Mouse (Mus musculus): Measurements from ENCODE around the gene Xxylt1.
A peak's percentile ranks its signal among the peaks of the same experiment; 100 is the strongest.

Gene Xxylt1

GRCm38 (mm10) chr16:31081125-31081664 is at the start of gene Xxylt1:
Gene Xxylt1, minus strand, starts transcription at chr16:31081432.
- DNase-seq: peak; percentile 96 to 97

GRCm38 (mm10) chr16:31128116-31128515 is 46.9 kb upstream of the Xxylt1 start:
- DNase-seq: no peak

DNA sequence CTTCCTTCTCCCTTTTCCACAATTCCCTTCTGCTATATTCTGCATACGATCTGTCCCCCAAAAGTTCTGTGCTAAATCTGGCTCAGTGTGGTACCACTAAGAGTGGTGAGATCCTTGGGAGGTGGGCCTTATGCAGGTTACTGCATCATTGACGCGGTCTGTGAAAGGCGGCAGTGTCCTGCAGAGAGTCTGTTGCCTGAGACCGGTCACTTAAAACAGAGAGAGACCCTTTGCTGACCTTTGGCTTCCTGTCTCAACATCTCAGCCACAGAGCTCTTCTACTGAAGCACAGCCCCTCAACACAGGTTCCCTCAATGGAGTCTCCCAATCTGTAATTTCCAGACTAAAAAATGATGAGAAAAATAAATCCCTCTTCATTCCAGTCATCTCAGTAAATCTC is 43.8 kb upstream of the Xxylt1 start:
- DNase-seq: no peak

- no peak for DNase-seq
Measured at GRCm38 (mm10) chr16:31121612-31122011, 40.4 kb upstream of the Xxylt1 start.

- DNase-seq: no peak
Measured at GRCm38 (mm10) chr16:31113596-31113995, 32.4 kb upstream of the Xxylt1 start.

- no peak for DNase-seq
Measured at GRCm38 (mm10) chr16:31101352-31101751, 20.1 kb upstream of the Xxylt1 start.

DNA sequence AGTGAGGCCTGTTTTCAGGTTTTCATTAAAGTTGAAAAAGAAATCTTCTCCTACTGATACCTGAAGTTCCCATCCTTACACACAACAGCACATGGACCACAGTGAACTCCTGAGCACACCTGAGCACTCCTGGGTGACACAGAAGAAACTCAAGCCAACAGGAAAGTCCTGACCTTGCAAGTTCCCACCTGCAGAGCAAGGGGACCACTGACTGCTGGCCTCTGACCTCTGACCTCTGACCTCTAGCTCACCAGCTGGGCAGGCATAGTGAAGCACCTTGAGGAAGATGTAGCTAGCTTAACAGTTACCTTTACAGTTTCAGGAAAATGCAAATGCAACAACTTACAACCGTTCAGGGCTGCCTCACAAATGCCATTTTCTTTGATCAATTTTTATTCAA is 18.7 kb upstream of the Xxylt1 start:
- DNase-seq: no peak

GRCm38 (mm10) chr16:31094036-31094435 is 12.8 kb upstream of the Xxylt1 start:
- DNase-seq: no peak

GRCm38 (mm10) chr16:31093186-31093585 is 12.0 kb upstream of the Xxylt1 start:
- DNase-seq: no peak

- DNase-seq: no peak
Measured at GRCm38 (mm10) chr16:31081891-31082290, 659 bp upstream of the Xxylt1 start.

DNA sequence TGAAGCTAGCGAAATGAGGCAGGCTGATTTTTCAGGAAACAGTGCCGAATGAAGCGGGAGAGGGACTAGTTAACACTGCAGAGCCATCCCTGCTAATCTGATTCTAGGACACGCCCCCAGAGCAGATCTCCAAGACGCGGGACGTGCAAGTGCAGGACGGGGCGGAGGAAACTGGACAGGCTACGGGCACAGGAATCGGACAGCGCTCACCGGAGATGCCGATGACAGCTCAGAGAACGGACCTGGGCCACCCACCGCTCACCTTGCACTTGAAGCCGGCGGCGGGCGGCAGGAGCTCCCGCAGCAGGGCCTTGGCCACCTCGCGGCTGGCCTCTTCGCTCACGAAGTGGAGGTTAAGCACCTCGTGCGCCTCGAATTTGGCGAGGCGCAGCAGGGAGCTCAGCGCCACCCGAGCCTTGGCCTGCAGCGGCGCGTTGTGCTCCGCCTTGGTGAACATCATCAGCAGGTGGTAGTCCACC is 620 bp downstream of the Xxylt1 start:
- peak; percentile 64 to 67 for DNase-seq

- no peak for DNase-seq
Measured at GRCm38 (mm10) chr16:31077396-31077795, 3.8 kb downstream of the Xxylt1 start.

DNA sequence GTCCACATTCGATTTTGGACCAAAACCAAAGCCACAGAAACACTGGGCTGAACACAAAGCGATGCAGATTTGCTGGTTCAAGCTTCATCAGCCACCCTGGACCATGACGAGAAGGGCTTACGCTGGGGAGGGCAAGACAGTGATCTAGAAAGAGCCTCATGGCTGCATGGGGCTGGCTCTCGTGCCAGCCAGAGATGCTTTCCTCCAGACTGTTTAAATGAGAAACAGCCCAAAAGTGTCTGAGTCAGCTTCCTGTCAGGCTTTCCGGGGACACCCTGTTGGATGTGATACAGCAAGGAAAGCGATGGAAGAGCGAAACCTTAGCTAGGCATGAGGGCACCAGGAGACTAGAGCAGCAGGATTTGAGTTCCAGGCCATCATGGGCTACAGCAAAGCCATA is 4.8 kb downstream of the Xxylt1 start:
- DNase-seq: no peak

- no peak for DNase-seq
Measured at GRCm38 (mm10) chr16:31074324-31074908, 6.8 kb downstream of the Xxylt1 start.

- no peak for DNase-seq
Measured at GRCm38 (mm10) chr16:31071731-31072130, 9.5 kb downstream of the Xxylt1 start.

- peak; percentile 88 to 92 for DNase-seq
Measured at GRCm38 (mm10) chr16:31070358-31071133, 10.7 kb downstream of the Xxylt1 start.

- DNase-seq: no peak
Measured at GRCm38 (mm10) chr16:31069211-31070166, 11.7 kb downstream of the Xxylt1 start.

DNA sequence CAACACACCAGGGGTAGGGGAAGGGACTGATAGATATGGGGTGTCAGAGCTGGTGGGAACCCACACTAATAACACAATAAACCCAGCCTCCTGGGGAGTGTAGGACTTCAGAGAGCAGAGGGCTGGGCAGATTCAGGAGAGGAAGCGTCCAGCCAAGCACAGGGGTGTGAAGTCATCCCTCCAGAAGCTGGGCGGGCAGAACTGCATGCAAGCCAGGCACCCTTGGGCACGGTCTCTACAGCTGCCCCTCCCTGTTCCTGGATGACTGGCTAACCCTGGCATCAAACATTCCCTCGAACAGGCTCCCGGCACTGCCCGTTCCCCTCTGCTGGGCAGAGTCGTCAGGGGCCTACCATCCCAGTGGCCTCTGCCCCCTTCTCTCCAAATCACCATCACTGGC is 13.0 kb downstream of the Xxylt1 start:
- DNase-seq: no peak

DNA sequence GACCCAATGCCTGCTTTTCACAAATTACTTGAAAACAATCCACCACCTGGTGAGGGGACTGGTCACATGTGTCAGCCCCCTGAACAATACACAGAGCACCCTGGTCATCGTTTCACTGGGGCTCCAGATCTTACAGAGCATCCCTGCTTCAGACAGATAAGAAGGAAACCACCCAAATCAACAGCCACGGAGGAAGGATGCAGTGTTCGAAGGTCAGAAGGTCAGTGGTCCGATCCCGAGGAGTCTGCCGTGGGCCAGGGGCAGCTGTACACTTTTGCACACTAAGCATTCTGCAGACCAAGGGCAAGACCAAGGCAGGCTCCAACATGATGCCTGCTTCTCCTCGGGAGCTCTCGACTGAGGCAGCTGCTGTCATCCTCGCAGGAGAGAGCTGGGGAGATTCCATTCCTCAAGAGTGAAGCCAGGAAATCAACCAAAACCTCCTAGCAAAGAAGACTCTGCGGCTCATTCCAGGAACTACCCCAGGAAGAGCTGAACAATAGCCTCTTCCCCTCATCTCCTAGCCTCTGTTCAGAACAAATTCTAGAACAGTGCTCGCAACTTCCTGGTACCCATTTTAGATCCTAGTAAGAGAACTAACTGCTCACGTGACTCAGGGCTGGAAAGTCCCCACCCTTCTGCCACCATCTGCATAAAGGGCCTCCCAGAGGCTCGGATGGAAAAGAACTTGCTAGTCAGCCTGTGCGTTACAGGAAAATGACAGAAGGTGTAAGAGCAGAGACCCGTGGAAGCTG is 14.7 kb downstream of the Xxylt1 start:
- no peak for DNase-seq

GRCm38 (mm10) chr16:31064782-31065181 is 16.4 kb downstream of the Xxylt1 start:
- no peak for DNase-seq

DNA sequence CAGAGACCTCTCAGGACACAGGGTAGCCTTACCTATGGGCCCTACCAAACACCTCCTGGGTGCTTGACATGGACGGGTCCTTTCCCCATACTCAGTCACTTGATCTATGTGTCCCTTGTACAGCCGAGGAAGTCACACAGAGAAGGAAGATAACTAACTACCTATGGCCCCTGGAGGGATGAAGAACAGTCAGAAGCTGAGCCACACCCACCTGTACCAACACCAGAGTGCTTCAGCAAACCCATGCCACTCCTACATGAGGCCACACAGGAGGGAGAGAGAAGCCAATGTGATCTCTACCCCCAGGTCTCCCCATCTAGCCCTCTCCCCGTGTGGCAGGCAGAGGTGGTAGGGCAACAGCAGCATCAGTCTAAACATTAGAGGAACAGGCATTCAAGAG is 18.3 kb downstream of the Xxylt1 start:
- no peak for DNase-seq

DNA sequence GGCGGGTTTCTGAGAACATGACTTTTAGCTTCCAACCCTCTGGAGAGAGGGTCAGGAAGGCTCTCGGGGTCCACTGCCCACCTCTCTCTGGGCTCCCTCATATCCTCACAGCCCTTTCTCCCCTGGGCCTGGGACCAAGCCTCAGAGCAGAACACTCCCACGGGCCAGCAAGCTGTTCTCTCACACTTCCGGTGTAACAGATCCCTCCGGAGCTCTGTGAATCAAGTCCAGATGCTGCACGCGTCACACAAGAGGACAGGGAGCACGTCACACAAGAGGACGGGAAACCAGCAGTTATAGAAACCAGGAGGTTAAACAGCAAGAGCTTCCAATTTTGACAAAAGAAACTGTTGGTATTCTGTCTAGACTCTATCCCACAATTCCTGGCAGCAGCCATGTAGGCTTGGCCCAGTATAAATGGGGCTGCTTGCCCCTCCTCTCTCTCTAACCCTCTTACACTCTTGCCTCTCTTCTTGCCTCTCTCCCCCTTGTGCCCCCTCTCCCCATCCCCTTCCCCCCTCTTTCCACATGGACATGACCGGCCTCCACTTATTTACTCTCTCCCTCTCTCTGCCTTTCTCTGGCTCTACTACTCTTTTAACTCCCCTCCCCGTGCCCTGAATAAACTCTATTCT is 19.9 kb downstream of the Xxylt1 start:
- no peak for DNase-seq

Data from cerebellum, postnatal 36 days (tissue).